Mouse (Mus musculus): ENCODE data around the gene Tcf7l1.
A peak's percentile ranks its signal among the peaks of the same experiment; 100 is the strongest.
"Not testable (repeated sequence)": the region's sequence is repeated elsewhere in the genome, so short reads cannot be mapped to it uniquely, and the experiment has no call there.

Tcf7l1 gene

DNA sequence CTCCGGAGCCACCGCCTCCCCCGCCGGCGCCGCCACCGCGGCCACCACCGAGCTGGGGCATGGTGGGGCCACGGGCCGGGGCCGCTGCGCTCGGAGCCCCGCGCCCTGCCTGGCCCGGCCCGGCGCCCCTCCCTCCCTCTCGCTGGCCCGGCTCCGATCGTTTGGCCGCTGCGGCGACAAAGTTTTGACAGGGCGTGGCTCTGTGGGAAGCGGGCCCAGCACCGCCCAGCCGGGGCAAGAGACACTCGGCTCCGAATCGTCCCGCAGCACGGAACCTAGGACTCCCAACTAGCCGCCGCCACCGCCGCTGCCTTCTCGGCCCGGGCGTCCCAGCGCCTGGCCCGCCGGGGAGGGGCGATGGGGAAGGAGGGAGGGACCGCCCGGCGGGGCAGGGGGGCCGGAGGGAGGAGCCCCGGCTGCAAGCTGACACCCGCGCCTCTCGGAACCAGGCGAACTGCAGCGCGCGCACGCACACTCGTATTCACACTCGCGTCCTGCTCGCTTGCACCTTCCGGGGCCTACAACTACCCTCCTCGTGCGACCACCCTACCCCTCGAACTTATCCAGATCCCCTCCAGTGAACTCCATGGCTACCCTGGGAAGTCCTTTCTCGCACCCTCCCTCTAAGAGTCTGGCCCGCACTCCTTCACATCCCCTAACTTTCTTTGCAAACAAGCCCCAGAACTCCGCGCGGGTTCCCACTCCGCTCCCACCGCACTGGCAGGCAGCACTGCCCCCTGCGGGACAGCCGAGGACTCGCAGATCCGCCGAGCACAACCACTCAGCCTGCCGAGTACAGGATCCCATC, at the start of gene Tcf7l1:
TSS of gene Tcf7l1 (minus strand) at position 363 of the 808 bp plus-strand sequence.
- peak; percentile 76 for ATAC-seq (ENCODE audit: insufficient number of reproducible peaks, low FRiP score, low TSS enrichment)

DNA sequence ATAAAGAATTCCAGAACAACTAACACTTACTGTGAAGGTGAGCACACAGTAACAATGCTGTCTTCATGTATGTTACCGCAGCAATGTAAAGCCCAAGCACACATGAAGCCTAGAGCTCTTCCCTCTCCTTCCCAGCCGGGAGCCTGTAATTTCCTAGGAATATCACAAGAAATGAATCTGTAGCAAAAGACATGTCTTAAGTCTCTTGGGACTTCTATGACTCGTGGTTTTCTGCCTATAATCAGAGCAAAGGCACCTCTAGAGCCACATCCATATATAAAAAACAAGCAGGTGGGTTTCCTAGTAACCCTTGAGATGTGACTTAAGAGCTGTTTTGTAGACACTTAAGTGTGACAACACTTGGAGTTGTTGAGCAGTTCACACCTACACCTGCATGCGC, 48.7 kb upstream of the Tcf7l1 start:
- no peak for ATAC-seq (ENCODE audit: insufficient number of reproducible peaks, low FRiP score, low TSS enrichment)

DNA sequence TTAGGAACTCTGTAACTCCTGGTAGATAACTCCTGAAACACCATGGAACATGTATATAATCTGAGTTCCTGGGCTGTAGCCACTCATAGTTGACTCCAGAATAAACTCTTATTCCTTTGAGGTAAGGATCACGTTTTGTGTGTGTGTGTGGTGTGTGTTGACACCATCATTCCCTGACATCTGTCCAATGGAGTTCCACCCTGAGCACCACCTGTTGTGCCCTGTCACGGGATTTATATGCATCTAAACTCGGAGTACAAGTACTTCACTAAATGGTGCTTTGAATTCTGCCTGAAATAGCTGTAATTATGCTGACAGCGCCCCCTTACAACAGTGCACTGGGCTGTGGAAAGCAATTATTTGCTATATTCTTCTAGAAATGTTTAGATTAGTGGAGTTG, 45.5 kb upstream of the Tcf7l1 start:
- ATAC-seq (ENCODE audit: insufficient number of reproducible peaks, low FRiP score, low TSS enrichment) = no peak

DNA sequence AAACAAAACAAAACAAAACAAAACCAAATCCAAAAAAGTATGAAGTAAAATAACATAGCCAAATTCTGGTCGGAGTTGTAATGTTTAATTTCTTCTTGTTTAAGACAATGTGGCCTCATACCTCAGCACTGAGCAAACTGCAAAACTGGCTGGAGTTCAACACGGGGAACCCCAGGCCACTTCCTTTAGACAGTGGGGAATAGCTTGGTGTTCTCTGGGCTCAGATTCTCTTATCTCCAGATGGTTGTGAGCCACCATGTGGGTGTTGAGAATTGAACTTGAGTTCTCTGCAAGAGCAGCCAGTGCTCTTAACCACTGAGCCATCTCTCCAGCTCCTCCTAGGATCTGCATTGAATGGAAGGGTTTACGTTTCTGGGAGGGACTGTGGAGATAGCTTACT, 42.8 kb upstream of the Tcf7l1 start:
- no peak for ATAC-seq (ENCODE audit: insufficient number of reproducible peaks, low FRiP score, low TSS enrichment)

DNA sequence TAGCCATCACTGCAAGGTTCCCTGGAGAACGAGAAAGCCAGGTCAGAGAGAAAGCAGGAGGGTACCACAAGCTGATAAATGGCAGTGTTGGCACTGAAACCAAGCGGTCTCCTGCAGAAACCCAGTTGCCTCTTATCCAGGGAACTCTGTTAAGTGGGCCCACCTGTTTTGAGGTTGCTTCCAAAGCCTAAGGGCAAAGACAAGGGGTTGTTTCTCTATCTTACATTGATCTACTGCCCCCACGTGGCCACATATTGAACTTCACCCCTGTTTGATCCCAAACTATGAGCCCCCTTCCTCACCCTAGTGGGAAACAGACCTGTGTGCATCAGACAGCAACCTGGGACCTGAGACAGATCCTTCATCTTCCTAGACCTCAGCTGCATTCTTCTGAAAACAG, 42.2 kb upstream of the Tcf7l1 start:
- no peak for ATAC-seq (ENCODE audit: insufficient number of reproducible peaks, low FRiP score, low TSS enrichment)

DNA sequence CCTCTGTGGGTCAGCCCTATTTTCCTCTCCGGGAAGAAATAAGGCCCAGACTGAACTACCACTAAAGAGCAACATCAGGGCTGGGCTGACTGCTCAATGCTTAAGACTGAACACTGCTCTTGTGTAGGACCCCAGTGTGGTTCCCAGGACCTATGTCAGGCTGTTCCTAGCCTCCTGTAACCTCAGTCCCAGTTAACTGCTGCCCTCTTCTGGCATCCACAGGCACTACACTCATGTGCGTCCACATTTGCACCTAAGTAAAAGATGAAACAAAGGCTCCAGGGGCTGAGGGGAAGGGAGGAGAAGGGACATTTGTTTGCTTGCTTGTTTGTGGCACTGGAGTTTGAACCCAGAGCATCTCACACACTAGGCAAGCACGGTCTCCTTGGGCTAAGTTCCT, 39.8 kb upstream of the Tcf7l1 start:
- no peak for ATAC-seq (ENCODE audit: insufficient number of reproducible peaks, low FRiP score, low TSS enrichment)

DNA sequence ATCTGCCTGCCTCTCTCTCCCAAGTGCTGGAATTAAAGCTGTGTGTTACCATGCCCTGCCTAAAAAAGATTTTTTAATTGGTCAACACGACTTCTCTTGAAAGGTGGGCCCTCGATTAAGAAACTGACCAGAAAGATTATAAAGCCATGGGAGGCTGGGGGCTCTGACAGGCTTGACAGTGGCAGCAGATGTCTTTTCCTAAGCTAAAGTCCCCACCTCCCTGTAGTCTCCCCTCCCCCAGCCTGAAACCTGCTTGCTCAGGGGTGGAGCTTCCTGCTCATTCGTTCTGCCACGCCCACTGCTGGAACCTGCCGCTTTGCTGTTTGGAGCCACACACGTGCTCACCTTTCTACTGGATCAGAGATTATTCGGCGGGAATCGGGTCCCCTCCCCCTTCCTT, 39.0 kb upstream of the Tcf7l1 start:
- not testable (repeated sequence) for ATAC-seq (ENCODE audit: insufficient number of reproducible peaks, low FRiP score, low TSS enrichment)

DNA sequence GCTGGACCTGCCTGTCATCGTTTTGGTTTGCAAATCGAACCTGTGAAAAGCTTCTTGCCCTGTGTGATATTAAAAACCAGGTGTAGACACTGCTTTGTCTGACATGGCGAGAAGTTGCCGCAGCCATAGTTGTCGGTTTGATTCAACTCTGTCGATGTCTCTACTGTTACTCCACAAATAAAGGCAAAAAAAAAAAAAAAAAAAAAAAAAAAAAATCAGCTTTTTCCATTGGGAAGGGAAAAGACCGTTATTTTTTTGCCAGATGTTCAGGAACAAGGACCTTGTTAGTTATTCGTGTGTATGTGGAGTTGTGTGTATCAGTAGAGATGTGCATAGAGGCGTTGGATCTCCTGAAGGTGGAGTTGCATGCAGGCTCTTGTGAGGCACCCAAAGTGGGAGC, 36.7 kb upstream of the Tcf7l1 start:
- no peak for ATAC-seq (ENCODE audit: insufficient number of reproducible peaks, low FRiP score, low TSS enrichment)

DNA sequence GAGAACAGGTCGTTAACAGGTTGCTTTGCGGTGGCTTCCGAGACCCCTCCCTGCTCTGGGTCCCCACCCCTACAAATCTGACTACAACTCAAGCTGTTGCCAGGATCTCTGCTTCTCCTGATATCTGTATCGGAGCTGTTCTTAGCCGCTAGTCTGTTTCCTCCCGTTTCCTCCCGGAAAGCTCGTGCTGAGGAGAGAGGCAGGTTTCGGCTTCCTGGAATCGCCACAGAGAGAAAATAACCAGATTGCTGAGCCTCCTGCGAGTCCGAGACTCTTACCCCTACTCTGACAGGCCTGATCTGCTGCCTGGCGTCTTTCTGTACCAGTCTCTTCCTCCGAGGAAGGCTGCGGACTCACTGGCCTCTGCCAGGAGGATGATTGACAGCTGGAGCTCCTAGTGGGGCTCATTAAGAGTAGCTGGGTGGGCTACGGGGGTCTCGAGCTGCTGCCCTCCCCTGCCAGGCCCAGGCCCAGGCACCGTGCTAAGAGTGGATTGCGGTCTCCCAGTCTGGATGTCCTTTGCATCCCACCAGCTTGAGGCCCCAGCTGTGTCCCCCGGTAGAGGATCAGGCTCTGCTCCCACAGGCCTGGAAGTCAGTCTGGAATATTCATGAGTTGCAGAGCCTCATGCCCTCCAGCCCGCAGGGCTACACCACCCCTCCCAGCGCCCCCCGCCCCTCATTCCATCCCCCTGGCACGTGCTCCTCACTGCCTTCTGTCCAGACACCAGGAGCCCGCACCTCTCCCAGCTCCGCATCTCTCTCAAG, 36.1 kb upstream of the Tcf7l1 start:
- peak; percentile 65; the same call in 1 of the 2 replicates for ATAC-seq (ENCODE audit: insufficient number of reproducible peaks, low FRiP score, low TSS enrichment)

DNA sequence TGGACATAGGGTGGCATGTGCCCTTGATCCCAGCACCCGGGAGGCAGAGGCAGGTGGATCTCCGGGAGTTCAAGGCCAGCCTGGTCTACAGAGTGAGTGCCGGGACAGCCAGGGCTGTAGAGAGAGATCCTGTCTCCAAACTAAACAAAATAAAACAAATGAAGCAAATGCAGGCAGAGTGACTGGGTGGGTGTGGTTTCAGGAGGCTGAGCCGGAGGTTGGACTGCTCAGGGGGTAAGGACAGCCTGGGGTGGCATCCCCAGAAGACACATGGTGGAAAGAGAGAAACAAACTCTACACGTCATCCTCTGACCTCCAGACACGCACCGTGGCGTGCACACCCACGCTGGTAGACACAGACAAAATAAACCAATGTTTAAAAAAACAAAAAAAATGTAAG, 24.4 kb upstream of the Tcf7l1 start:
- ATAC-seq (ENCODE audit: insufficient number of reproducible peaks, low FRiP score, low TSS enrichment) = no peak

DNA sequence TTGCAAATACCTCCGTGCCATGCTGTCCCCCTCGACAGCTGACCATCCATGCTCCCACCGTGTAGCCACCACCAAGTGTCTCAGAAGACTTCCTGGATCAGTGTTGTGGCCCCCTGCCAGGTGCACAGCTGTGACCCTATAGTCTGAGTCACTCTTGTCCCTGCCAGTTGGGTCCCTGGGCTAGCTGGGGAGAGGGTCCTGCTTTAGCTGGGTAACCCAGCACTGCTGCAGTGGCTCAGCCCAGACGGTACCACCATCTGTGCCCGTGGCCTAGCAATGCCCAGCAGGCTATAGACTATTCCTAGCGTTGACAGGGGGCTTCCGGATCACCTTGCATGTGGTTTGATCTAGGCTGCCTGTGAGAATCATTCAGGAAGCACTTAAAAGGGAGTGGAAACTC, 21.2 kb upstream of the Tcf7l1 start:
- ATAC-seq (ENCODE audit: insufficient number of reproducible peaks, low FRiP score, low TSS enrichment) = no peak

DNA sequence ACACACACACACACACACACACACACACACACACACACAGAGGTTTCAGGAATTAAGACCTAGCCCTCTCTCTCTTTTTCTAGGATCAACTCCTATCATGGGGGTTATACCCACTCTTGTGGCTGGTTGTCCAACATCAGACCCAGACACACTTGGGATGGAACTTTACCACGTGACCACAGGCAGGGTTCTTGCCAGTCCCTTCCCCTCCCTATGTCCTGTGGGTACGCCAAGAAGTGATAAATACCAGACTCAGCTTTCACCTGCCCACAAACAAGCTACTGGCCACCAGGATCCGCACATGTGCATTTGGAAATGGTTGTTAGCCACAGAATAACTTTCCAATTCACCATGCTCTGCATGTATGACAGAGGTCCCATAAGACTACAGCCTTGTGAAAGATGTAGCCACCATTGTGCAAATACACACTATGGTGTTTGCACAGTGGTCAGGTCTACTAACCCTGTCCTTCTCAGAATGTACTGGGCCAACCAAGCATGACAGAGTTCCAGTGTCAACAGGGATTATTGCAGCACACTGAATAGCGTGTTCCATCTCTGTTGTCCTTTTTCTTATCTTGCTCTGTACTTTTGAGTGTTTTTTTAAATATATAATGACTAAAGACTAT, 20.6 kb upstream of the Tcf7l1 start:
- no peak for ATAC-seq (ENCODE audit: insufficient number of reproducible peaks, low FRiP score, low TSS enrichment)

DNA sequence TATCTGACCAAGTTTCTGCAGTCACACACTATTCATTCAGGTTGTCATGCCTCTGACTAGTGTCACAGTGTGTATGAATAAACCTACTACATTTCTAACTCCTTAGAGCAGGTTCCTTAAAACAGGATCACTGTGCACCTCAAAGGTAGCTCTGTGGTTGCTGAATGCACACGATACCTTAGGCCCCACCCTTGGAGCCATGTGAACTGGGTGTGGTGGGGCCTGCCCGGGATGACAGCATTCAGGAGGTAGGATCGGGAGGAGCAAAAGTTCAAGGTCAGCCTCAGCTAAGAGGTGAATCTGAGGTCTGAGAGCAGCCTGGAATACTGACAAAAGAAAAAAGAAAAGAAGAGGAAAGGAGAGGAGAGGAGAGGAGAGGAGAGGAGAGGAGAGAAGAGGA, 19.3 kb upstream of the Tcf7l1 start:
- ATAC-seq (ENCODE audit: insufficient number of reproducible peaks, low FRiP score, low TSS enrichment) = no peak

DNA sequence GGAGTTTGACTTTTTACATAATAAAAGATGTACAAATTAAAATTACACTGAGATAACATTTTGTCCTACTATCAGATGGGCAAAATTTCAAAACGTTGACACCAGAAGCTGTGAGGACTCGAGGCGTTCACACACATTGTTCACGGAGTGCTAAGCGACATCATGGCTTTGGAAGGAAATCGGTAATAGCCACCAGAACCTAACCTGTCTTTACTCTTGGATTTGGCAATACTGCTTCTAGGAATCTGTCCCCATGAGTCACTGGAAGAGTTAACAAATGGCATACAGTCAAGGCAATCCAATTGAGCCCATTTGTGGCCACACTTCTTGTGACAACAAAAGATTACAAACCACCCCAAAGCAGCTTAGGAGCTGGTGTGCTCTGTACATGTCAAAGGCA, 14.6 kb upstream of the Tcf7l1 start:
- ATAC-seq (ENCODE audit: insufficient number of reproducible peaks, low FRiP score, low TSS enrichment) = no peak

DNA sequence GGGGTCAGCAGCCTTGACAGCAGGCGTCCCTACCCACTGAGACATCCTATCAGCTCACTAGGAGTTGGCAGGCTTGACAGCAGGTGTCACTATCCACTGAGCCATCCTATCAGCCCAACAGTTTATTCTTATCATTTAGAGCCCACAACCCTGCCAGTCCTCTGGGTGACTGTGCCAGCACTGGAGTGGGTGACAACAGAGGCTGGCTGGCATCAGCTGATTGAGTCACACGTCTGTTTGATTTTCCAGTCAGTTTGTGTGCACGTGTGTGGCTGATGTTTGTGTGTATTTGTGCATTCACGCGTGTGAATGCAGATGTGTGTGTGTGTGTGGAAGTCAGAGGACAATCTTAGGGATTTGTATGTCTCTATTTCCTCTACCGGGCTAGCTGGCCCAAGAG, 13.1 kb upstream of the Tcf7l1 start:
- ATAC-seq (ENCODE audit: insufficient number of reproducible peaks, low FRiP score, low TSS enrichment) = no peak

DNA sequence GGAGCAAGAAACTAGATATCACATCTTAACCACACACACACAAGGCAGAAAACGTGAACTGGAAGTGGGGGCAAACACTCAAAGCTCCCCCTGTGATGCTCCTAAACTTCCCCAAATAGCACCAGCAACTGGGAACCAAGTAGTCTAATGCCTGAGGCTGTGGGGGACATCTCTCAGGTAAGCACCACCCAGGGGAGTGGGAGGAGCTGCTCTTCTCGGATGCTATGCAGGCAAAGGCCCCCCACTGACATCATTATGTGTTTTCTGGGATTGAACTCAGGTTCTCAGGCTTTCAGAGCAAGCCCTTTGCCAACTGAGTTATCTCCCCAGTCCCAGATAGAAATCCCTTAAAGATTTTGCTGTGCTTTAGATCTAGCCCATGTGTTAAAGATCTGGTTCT, 11.6 kb upstream of the Tcf7l1 start:
- ATAC-seq (ENCODE audit: insufficient number of reproducible peaks, low FRiP score, low TSS enrichment) = no peak

DNA sequence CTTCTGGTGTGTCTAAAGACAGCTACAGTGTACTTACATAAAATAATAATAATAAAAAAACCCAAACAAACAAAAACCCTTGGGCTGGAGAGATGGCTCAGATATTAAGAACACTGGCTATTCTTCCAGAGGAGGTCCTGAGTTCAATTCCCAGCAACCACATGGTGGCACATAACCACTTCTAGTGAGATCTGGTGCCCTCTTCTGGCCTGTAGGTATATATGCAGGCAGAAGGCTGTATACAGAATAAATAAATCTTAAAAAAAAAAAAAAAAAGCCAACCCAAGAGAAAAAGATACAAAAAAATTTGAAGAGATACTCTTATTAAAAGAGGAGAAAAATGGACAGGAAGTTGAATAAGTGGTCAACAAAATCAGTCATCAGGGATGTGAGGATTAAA, 8.7 kb upstream of the Tcf7l1 start:
- no peak for ATAC-seq (ENCODE audit: insufficient number of reproducible peaks, low FRiP score, low TSS enrichment)

DNA sequence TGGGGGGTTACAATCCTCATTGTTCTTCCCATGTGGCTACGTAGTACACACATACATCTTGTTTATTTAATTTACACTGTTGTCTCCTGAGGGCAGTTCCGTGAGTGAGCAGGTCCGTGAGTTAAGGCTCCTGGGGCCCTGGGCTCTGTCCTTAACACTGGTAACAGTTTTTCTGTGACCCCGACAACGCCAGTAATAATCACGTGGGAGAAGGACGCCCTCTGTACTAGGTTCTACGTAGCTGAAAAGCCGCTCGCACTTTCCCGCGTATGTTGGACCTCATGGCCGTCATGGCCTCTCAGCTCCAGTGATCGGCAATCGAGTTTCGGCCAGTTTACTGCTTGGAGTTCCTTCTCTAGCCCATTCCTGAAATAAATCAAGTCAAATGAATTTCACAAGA, 6.4 kb upstream of the Tcf7l1 start:
- ATAC-seq (ENCODE audit: insufficient number of reproducible peaks, low FRiP score, low TSS enrichment) = no peak

DNA sequence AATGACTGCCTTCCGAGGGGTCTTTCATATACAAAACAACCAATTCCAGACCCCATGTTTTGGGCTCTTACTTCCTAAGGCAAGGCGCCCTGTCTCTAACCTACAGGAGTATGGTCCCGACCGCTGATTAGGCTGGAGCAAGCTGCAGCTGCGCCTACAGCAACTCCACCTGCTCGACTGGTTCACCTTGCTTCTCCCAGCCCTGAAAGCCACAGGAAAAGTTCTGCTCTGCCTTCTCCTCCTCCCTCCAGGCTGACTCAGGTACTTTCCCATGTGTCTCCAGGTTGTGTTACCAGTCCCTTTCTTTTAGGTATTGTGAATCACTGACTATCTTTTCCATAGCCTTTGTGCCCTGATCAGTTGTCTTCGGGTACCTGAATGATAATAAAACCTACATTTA, 5.8 kb upstream of the Tcf7l1 start:
- ATAC-seq (ENCODE audit: insufficient number of reproducible peaks, low FRiP score, low TSS enrichment) = no peak

DNA sequence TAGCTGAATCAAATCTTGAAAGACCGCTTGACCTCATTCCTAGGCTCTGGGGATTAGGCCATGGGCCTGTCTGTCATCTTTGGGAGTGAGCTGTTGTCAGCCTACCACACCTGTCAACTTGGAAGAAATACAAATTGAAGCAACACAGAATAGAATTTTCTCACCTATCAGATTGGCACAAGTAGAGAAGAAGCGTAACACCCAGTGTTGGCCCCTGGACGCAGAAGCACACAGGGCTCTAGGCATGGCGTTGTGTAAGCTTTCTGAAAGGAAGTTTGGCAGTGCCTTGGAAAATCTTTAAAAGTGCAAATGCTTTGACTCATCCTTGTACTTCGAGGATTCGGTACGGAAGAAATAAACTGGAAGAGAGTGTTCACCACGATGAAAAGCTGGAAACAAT, 3.6 kb upstream of the Tcf7l1 start:
- ATAC-seq (ENCODE audit: insufficient number of reproducible peaks, low FRiP score, low TSS enrichment) = no peak

Data from cerebellum, adult (tissue).